In the genomic region with DNA sequence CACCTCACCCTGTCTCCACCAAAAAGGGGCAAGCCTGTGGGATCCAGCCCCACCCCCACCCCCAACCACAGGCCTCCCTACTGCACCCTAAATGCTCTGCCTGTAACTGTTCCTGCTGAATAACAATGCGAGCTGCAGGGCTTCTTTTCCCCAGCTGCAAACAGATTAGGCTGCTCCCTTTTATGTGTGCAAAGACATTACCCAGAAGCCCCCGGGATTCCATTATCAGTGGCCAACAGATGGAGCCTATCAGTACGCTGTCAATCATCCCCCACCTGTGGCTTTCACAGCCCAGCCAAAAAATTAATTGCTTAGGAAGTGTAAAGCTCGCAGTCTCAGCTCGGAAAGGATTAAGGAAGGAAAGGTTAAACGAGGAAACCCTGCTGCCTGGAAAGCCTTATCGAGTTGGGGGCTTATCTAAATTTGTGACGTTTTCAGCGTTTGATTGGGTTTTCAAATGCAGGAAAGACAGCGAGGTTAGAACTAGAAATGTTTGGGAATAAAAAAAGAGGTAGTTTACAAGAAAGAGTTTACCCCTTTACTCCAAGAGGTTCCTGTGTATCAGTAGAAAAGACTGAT, we compare ENCODE assay signal across 9 mouse cellular contexts.
A peak's percentile ranks its signal among the peaks of the same experiment; 100 is the strongest.
DNase-seq lines count a peak whose midpoint lies in the region; ATAC-seq and TF ChIP-seq lines count a peak whose summit lies in the region.
"Had no signal": no experiment of that assay in that cellular context is flagged by ENCODE, and none has a peak within 500 bp of the region (broad histone marks: within the 10 kb centered on the region; RNA-seq: fewer than 3 reads in every experiment).

No protein-coding gene starts in this region.

- ATAC-seq in kidney, postnatal 0 days (replicated peaks; ENCODE audit: low FRiP score, low read depth), result no peak
- peak; percentile 74 for ATAC-seq in heart, postnatal 0 days (ENCODE audit: insufficient read depth, low read depth)
- peak; percentile 94 for ATAC-seq in liver, embryonic 15.5 days (ENCODE audit: insufficient read depth)
- ATAC-seq in monocyte, adult 5-6 weeks (replicated peaks; ENCODE audit: insufficient number of reproducible peaks, low FRiP score, low TSS enrichment, poor library complexity, severe bottlenecking), result no peak
- ATAC-seq in inflammation-experienced regulatory T-cells, adult 6 months, result no peak

- no peaks in the 10 kb centered on the region for H3K4me1 ChIP-seq in kidney, postnatal 0 days (replicated peaks; ENCODE audit: insufficient read depth, low read length)
- H3K4me1 ChIP-seq in heart, postnatal 0 days (ENCODE audit: control insufficient read depth, insufficient read depth), result peaks cover 8% of the 10 kb centered on the region; the same call in 1 of the 2 replicates
- H3K4me1 ChIP-seq in liver, embryonic 15.5 days (replicated peaks), result peaks cover 20% of the 10 kb centered on the region

- H3K27me3 ChIP-seq in kidney, postnatal 0 days (ENCODE audit: insufficient read depth, low read length), result no peaks in the 10 kb centered on the region
- no peaks in the 10 kb centered on the region for H3K27me3 ChIP-seq in heart, postnatal 0 days (ENCODE audit: control insufficient read depth, insufficient read depth, low read length)
- no peaks in the 10 kb centered on the region for H3K27me3 ChIP-seq in liver, embryonic 15.5 days

- H3K4me3 ChIP-seq in kidney, postnatal 0 days (replicated peaks; ENCODE audit: low read depth, low read length), result no peak overlapping the region
- peak overlapping the region; percentile 7; the same call in 1 of the 2 replicates for H3K4me3 ChIP-seq in heart, postnatal 0 days (ENCODE audit: low read depth, low read length)
- peak overlapping the region; percentile 31 for H3K4me3 ChIP-seq in liver, embryonic 15.5 days (replicated peaks)
- H3K4me3 ChIP-seq: myocyte had no signal

- WGBS in kidney, postnatal 0 days, result 1% methylated on average over 10 of the region's 10 CpGs
- WGBS in heart, postnatal 0 days, result 0% methylated on average over 10 of the region's 10 CpGs
- under 1% methylated on average over 10 of the region's 10 CpGs for WGBS in liver, embryonic 15.5 days (ENCODE audit: insufficient replicate concordance)

- peak; percentile 6 for DNase-seq in kidney, postnatal 0 days (ENCODE audit: low spot score)
- DNase-seq in kidney, postnatal 10 days, result no peak
- DNase-seq in c-Kit-positive CD71-negative TER-119-negative erythroid progenitor cells, embryonic 14.5 days (ENCODE audit: low read depth), result peak; percentile 50
- peak; percentile 18 for DNase-seq in heart, postnatal 0 days (ENCODE audit: low spot score)
- DNase-seq in thymus, postnatal 14 days, result no peak

- H3K4me2 ChIP-seq in kidney, postnatal 0 days (ENCODE audit: low read length), result peak overlapping the region; percentile 21; the same call in 1 of the 2 replicates
- H3K4me2 ChIP-seq in heart, postnatal 0 days (ENCODE audit: low read depth, low read length), result peak overlapping the region; percentile 51
- peak overlapping the region; percentile 64 for H3K4me2 ChIP-seq in liver, embryonic 15.5 days

- no peak for TF ChIP-seq EP300 in heart, postnatal 0 days (IDR thresholded peaks at IDR 0.05; ENCODE audit: low read depth)

- H3K9me3 ChIP-seq in kidney, postnatal 0 days (replicated peaks; ENCODE audit: low read length), result no peaks in the 10 kb centered on the region
- H3K9me3 ChIP-seq in heart, postnatal 0 days (replicated peaks; ENCODE audit: control insufficient read depth, low read length), result no peaks in the 10 kb centered on the region
- H3K9me3 ChIP-seq in liver, embryonic 15.5 days (replicated peaks), result no peaks in the 10 kb centered on the region

- no peaks in the 10 kb centered on the region for H3K36me3 ChIP-seq in kidney, postnatal 0 days (ENCODE audit: insufficient read depth, low read length)
- no peaks in the 10 kb centered on the region for H3K36me3 ChIP-seq in heart, postnatal 0 days (replicated peaks; ENCODE audit: control insufficient read depth, insufficient read depth, low read length)
- no peaks in the 10 kb centered on the region for H3K36me3 ChIP-seq in liver, embryonic 15.5 days (replicated peaks)

- H3K27ac ChIP-seq in kidney, postnatal 0 days, result no peak overlapping the region
- H3K27ac ChIP-seq in heart, postnatal 0 days (ENCODE audit: low read depth), result no peak overlapping the region
- H3K27ac ChIP-seq in liver, embryonic 15.5 days (replicated peaks), result peak overlapping the region; percentile 83

- H3K9ac ChIP-seq in kidney, postnatal 0 days (ENCODE audit: low read depth, low read length), result no peak overlapping the region
- H3K9ac ChIP-seq in heart, postnatal 0 days (replicated peaks; ENCODE audit: low read depth, low read length), result no peak overlapping the region; the same call in 1 of the 2 replicates
- no peak overlapping the region for H3K9ac ChIP-seq in liver, embryonic 15.5 days

- TF ChIP-seq CTCF in kidney, postnatal 0 days (IDR thresholded peaks at IDR 0.05; ENCODE audit: low read depth), result no peak
- TF ChIP-seq CTCF in heart, postnatal 0 days (IDR thresholded peaks at IDR 0.05; ENCODE audit: low read depth), result no peak

Comparison
In these comparisons a context has a peak if more than half of its experiments do, and no peak if none do; other contexts are left out.
1. DNase-seq: peak in kidney, postnatal 0 days (single experiment), c-Kit-positive CD71-negative TER-119-negative erythroid progenitor cells, embryonic 14.5 days (single experiment) and heart, postnatal 0 days (single experiment); none in kidney, postnatal 10 days (single experiment) and thymus, postnatal 14 days (single experiment).
2. ATAC-seq: peak in heart, postnatal 0 days (single experiment) and liver, embryonic 15.5 days (single experiment); none in kidney, postnatal 0 days (single experiment), monocyte, adult 5-6 weeks (single experiment) and inflammation-experienced regulatory T-cells, adult 6 months (single experiment).
3. Peak in every context shown above with its lines, with median percentiles within 50 percentile points of each other: H3K4me2 ChIP-seq.